Mouse (Mus musculus): ENCODE data around the gene Ttc29. TPM values are rescaled to one million over a fixed set of nuclear protein-coding genes. Genes with fewer than 3 reads are reported as not detected.

Ttc29 gene
- total RNA-seq, 2 experiments from 2014 or later = 0.50 to 0.98 TPM

DNA sequence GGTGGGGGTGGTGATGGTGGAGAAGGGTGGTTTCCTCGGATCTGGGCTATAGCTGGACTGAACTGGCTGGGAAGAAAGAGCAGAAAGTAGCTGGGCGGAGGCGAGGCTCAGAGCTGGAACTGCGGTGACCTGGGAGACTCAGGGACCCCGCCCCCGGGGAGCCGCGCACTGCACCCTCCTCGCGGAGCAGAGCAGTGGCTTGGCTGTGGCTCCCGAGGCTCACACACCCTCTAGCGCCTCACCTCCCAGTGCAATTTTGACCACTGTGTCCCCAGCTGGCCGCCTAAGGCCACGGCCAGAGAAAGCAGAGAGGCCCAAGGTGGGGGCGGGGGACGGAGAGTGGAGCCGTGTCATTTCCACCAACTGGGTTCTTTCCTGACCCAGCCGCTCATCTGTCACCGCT, 207.0 kb downstream of the Ttc29 start:
- peak in 1 of 2 experiments; percentile 20 for DNase-seq (ENCODE audit: low spot score in 2 of 2)

DNA sequence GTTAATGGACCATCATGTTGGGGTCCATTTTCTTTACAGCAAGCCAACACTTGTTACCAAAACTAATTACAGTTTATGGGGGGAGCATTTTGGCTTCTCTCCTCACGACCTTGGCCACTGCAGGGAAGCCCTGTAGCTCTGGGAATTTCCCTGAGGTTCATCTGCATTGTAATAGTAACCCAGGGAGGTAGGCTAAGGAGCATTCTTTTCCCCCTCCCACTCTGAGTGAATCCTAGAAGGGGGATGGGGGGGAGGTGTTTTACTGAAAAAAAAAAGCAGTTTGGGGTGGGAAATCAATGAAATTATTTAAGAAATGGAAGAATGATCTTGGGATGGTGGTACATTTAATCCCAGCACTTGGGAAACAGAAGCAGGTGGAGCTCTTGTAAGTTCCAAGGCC, 210.8 kb downstream of the Ttc29 start:
- no peak for DNase-seq (ENCODE audit: low spot score in 2 of 2)

GRCm38 (mm10) chr8:78426455-78426854, 213.4 kb downstream of the Ttc29 start:
- DNase-seq (ENCODE audit: low spot score in 2 of 2) = no peak

DNA sequence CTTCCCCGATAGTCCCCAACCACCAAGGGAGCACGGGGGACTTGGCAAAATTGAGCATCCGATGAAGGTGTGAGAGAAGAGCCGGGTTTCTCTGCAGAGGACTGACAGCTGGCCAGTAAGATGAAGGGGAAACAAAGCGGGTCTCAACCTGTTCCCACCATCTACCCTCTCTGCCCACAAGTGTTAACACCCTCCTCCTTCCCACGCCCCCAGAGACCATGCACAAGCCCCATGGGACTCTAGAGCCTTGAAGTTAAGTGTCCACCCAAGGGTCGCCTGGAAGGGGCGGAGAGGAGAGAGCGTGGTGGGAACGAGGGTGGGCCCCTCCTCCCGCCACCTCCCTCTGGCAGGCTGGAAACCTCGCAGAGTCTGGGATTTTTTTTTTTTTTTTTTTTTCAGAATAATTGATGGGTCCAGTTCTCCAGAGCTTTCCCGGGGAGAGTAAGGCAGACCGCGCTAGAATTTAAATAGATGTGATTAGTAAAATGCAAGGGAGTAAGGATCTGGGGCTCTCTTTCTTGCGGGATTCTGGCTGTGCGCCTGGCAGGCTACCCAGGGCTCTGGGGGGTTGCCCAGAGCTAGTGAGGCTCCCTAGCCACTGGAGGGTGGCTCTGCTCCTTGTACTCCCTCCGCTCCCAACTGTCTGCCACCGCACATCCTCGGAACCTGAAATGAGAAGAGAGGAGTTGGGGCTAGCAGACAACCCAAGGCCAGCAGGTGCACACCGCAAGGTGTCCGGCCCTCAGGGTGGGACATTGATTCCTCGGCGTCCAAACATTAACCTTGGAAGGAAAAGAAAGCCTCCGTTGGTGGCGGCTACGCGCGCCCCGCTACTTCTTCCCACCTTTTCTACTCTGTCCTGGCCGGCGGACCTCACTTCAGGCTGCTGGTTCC, 214.0 kb downstream of the Ttc29 start:
- DNase-seq (ENCODE audit: low spot score in 2 of 2) = peak in 1 of 2 experiments; percentile 17

- no peak for DNase-seq (ENCODE audit: low spot score in 2 of 2)
These were observed 214.7 kb downstream of the Ttc29 start for GRCm38 (mm10) chr8:78427769-78428130.

GRCm38 (mm10) chr8:78428148-78428547, 215.1 kb downstream of the Ttc29 start:
- no peak for DNase-seq (ENCODE audit: low spot score in 2 of 2)

GRCm38 (mm10) chr8:78431356-78431755, 218.3 kb downstream of the Ttc29 start:
- peak in 1 of 2 experiments; percentile 42 for DNase-seq (ENCODE audit: low spot score in 2 of 2)

DNA sequence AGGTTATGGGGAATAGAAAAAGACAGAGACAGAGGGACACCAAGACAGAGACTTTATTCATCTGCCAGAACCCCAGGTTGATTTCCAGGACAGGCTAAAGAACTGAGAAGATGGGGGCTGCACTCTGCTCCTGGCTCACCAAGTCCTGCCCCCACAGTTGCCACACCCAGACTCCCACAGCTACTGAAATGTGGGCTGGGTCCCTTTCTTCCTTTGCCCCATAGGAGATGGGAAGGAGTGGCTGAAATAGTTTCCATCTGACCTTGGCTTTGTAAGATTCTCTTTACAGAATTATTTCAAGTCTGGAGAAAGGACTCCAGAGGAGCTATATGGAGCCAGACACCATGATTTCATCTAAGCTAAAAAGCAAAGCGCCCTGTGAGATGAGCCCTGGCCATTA, 219.4 kb downstream of the Ttc29 start:
- DNase-seq (ENCODE audit: low spot score in 2 of 2) = no peak

DNA sequence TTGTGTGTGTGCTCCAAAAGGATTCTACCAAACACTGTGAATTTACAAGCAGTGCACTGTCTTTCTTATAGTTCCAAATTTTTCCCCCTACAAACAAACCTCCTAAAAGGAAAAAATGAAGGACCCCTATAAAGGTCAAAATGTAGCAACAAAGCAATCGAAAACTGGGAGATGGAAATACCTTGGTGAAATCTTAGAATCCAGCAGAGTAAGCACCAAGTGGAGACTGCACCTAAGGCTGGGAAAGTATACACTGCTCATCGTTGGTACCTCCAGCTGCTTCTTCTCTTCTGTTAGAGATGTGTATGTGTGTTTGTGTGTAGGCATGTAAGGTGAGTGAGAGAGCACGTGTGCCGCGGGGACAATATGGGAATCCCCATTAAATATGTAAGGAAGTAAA, 220.2 kb downstream of the Ttc29 start:
- DNase-seq (ENCODE audit: low spot score in 2 of 2) = no peak

DNA sequence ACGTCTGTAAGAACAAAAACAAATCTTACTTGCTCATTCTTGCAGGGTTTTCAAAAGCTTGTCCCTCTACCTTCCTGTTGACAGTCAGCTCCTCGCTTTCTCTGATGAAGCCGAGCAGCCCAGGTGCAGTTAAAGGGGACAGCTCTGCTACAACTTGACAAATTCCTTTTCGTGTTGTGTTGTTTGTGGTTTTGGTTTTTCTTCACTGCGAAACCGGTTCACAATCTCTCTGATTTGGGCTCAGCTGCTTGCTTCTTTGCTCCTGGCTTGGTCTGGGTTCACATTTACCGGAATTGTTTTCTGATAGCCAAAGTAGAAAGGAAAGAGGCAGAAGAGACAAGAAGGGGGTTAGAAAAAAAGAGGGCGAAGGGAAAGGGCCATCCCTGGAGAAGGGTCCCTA, 221.2 kb downstream of the Ttc29 start:
- no peak for DNase-seq (ENCODE audit: low spot score in 2 of 2)

GRCm38 (mm10) chr8:78434823-78435623, 221.9 kb downstream of the Ttc29 start:
- DNase-seq (ENCODE audit: low spot score in 2 of 2) = peak in 1 of 2 experiments; percentile 13

DNA sequence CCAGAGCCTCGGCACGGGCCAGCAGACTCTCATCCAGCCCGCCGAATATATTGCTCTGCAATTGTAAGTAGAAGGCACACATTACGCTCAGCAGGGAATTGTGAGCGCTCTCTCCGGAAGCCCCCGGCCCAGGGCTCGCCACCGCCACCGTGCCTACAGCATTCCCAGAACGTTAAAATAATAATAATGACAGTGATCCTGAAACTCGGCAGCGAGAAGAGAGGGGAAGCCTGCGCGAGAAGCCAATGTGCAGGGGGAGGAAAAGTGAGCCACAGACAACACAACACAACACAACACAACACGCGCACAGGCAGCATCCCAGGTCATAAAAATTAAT, 222.5 kb downstream of the Ttc29 start:
- DNase-seq (ENCODE audit: low spot score in 2 of 2) = no peak

GRCm38 (mm10) chr8:78436071-78436651, 223.1 kb downstream of the Ttc29 start, which contains the start of gene Pou4f2:
Gene Pou4f2, minus strand, starts transcription at chr8:78436645.
- peak; percentile 28 to 35 for DNase-seq (ENCODE audit: low spot score in 2 of 2)

GRCm38 (mm10) chr8:78436661-78437060, 223.6 kb downstream of the Ttc29 start:
- DNase-seq (ENCODE audit: low spot score in 2 of 2) = no peak

DNA sequence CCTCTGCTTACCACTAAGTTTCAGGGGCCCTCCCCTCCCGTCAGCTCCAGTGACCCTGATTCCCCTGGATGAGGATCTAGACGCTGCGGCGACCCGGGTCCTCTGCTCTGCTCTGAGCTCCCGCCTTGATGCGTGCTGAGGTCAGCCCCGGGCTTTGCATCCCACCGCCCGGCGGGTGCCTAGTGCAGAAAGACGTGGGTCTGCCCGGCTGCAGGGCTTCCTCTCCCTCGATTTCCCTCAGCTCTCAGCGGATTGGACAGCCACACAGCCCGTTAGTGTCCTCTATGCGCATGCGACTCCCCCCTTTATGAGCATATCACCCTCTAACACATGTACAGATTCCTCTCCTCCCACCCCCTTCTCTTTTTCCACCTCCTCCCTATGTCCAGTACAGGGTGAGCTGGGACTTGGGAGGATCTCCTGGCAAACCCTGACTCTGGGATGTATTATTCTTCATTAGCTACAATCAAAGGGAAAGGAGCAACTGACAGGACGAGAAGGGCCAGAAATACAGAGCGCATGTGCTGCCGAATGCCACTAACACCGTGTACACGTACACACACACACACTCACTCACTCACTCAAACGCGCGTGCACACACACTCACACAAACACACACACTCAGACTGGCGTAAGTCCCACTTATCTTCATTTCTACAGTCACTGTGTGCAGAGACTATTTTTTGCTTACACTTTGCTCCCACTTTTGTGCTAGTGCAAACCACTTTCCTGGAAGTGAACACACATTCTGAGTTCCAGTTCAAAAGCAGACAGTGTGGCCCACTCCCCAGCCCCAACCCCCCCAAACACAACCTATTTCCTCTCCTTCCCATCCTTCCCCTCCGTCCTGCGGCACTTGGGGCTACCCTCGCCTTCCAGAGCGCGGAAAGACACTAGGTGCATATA, 224.3 kb downstream of the Ttc29 start:
- peak in 1 of 2 experiments; percentile 23 for DNase-seq (ENCODE audit: low spot score in 2 of 2)

DNA sequence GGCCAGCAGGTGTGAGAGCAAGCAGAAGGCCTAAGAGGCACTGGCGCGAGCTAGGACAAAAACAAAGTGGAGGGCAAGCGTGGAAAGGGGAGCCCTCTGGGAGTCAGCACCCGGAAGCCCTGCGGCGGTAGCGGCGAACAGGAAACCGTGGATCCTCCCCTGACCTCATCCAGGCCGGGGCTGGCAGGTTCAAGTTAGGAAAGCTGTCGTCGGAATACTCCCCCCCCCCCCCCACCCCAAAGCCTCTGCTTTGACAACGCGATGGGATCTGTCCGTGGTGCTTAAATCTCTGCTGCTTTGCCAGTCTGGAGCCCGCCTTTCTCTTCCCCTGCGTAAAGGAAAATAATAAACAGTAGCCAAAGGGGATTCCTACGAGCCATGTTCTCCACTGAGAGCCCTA, 225.0 kb downstream of the Ttc29 start:
- peak in 1 of 2 experiments; percentile 30 for DNase-seq (ENCODE audit: low spot score in 2 of 2)

DNA sequence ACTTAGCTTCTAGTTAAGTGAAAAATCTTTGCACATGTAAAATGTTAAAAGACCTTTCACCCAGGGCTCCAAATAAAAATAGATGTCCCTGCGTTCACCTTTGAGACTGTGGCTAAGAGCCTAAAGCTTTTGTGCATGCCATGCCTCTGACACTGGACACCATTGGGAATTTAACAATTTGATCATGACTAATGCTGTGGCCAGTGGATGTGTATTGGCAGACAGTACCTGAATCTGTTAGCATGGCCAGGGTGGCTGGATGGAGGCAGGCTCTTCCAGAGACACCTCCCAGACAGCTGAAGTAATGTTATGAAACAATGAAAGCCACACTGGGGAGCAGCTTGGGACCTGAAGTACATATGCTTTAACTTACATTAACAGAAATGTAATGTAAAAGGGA, 229.7 kb downstream of the Ttc29 start:
- DNase-seq (ENCODE audit: low spot score in 2 of 2) = no peak

All from layer of hippocampus, postnatal 10 days (tissue).